Mouse (Mus musculus): ENCODE results near the gene Ube2j2.

- no peak for TF ChIP-seq CTCF (IDR thresholded peaks at IDR 0.05; ENCODE audit: control insufficient read depth, insufficient read depth, low read length)
- no peak for TF ChIP-seq POLR2A (IDR thresholded peaks at IDR 0.05; ENCODE audit: borderline replicate concordance, control insufficient read depth, low read depth, low read length)
Observed at GRCm38 (mm10) chr4:155896461-155896860, 47.2 kb upstream of the Ube2j2 start.
